Mouse (Mus musculus) ES-Bruce4 (cell line): Measurements from ENCODE around the gene Clp1. TPM values are rescaled to one million over a fixed set of nuclear protein-coding genes. Genes with fewer than 3 reads are reported as not detected.

Source experiments
- H3K27ac ChIP-seq: 2 replicates; pipeline ENCODE4 v1.5.1; 2012; ENCODE audit warnings: low read length, inconsistent platforms; ENCODE audit not compliant: insufficient read depth
- H3K27me3 ChIP-seq: 2 replicates; pipeline ENCODE4 v1.6.1; 2012; ENCODE audit warnings: mild to moderate bottlenecking, low read length, inconsistent platforms; ENCODE audit not compliant: control insufficient read depth, poor library complexity, insufficient read depth, severe bottlenecking
- H3K36me3 ChIP-seq: 2 replicates; pipeline ENCODE4 v1.6.1; 2012; ENCODE audit warnings: inconsistent platforms, mild to moderate bottlenecking, low read length, moderate library complexity; ENCODE audit not compliant: control insufficient read depth, poor library complexity, insufficient read depth, severe bottlenecking
- H3K4me1 ChIP-seq: one replicate; pipeline ENCODE4 v1.8.1; 2011; ENCODE audit warnings: low read length; ENCODE audit not compliant: control insufficient read depth, insufficient read depth
- H3K4me3 ChIP-seq: 2 replicates; pipeline ENCODE4 v1.5.1; 2011; ENCODE audit warnings: low read depth, mild to moderate bottlenecking, low read length
- H3K9ac ChIP-seq: 2 replicates; pipeline ENCODE4 v1.6.1; 2012; ENCODE audit warnings: low read depth, mild to moderate bottlenecking, inconsistent platforms; ENCODE audit not compliant: poor library complexity, severe bottlenecking
- H3K9me3 ChIP-seq: replicated peaks from 2 replicates; pipeline ENCODE4 v1.6.1; 2012; ENCODE audit warnings: mild to moderate bottlenecking, low read length, inconsistent platforms; ENCODE audit not compliant: control insufficient read depth, poor library complexity, insufficient read depth, severe bottlenecking
- CTCF ChIP-seq: IDR thresholded peaks from one replicate; pipeline ENCODE4 v1.8.1; 2011; ENCODE audit warnings: low read depth, low read length
- EP300 ChIP-seq: IDR thresholded peaks from 2 replicates; pipeline ENCODE4 v1.6.1; 2011; ENCODE audit warnings: low read depth, low read length; ENCODE audit not compliant: insufficient read depth
- POLR2A ChIP-seq: IDR thresholded peaks from one replicate; pipeline ENCODE4 v1.8.1; 2011; ENCODE audit warnings: low read length; ENCODE audit not compliant: insufficient read depth
- polyA plus RNA-seq: library from polyadenylated mRNA; stranded (reverse); fragments of >200 nt; gene quantifications from 2 replicates; pipeline ENCODE4 v1.2.4, GENCODE M21; 2011; ENCODE audit warnings: low read depth; ENCODE audit not compliant: missing spikeins, insufficient read depth, insufficient read length

The Clp1 gene
- polyA plus RNA-seq, 1 experiment: 34.9 TPM

- peak; percentile 24 for TF ChIP-seq POLR2A
- TF ChIP-seq CTCF: no peak
- peak; percentile 91 for TF ChIP-seq EP300
- no peaks in the 10 kb centered on the region for H3K4me1 ChIP-seq
- H3K4me3 ChIP-seq: peak overlapping the region; percentile 86
- peak overlapping the region; percentile 91 for H3K27ac ChIP-seq
- H3K36me3 ChIP-seq: peaks cover 4% of the 10 kb centered on the region
- peak overlapping the region; percentile 94 for H3K9ac ChIP-seq
- H3K27me3 ChIP-seq: no peaks in the 10 kb centered on the region
- H3K9me3 ChIP-seq: no peaks in the 10 kb centered on the region
Measured at GRCm38 (mm10) chr2:84742451-84743283, 15.5 kb upstream of the Clp1 start.

GRCm38 (mm10) chr2:84741841-84742450 is 14.8 kb upstream of the Clp1 start:
- peaks cover 4% of the 10 kb centered on the region for H3K36me3 ChIP-seq
- peak overlapping the region; percentile 86 for H3K4me3 ChIP-seq
- no peaks in the 10 kb centered on the region for H3K4me1 ChIP-seq
- peak overlapping the region; percentile 94 for H3K9ac ChIP-seq
- H3K27me3 ChIP-seq: no peaks in the 10 kb centered on the region
- H3K27ac ChIP-seq: peak overlapping the region; percentile 91
- no peaks in the 10 kb centered on the region for H3K9me3 ChIP-seq
- TF ChIP-seq EP300 (0 out of 2 replicates have a peak, but pooled peaks have one; percentile 27), POLR2A (no peak)

GRCm38 (mm10) chr2:84740608-84741333 is 13.6 kb upstream of the Clp1 start:
- H3K27me3 ChIP-seq: no peaks in the 10 kb centered on the region
- peak overlapping the region; percentile 64 for H3K4me3 ChIP-seq
- no peaks in the 10 kb centered on the region for H3K4me1 ChIP-seq
- H3K27ac ChIP-seq: peak overlapping the region; percentile 91
- TF ChIP-seq CTCF (no peak), POLR2A (no peak), EP300 (no peak)
- H3K36me3 ChIP-seq: peaks cover 4% of the 10 kb centered on the region
- H3K9ac ChIP-seq: peak overlapping the region; percentile 94
- no peaks in the 10 kb centered on the region for H3K9me3 ChIP-seq

GRCm38 (mm10) chr2:84738271-84738911 is 11.2 kb upstream of the Clp1 start:
- peak; percentile 48 for TF ChIP-seq CTCF
- no peak for TF ChIP-seq POLR2A
- 0 out of 2 replicates have a peak, but pooled peaks have one; percentile 54 for TF ChIP-seq EP300
- peaks cover 4% of the 10 kb centered on the region for H3K36me3 ChIP-seq
- H3K27me3 ChIP-seq: no peaks in the 10 kb centered on the region
- peak overlapping the region; percentile 8; the same call in 1 of the 2 replicates for H3K9ac ChIP-seq
- no peaks in the 10 kb centered on the region for H3K4me1 ChIP-seq
- no peaks in the 10 kb centered on the region for H3K9me3 ChIP-seq
- H3K27ac ChIP-seq: peak overlapping the region; percentile 91
- no peak overlapping the region for H3K4me3 ChIP-seq

GRCm38 (mm10) chr2:84737451-84737925 is 10.3 kb upstream of the Clp1 start:
- Histone ChIP-seq H3K27ac (no peak overlapping the region), H3K36me3 (peaks cover 4% of the 10 kb centered on the region), H3K4me3 (no peak overlapping the region), H3K4me1 (no peaks in the 10 kb centered on the region), H3K27me3 (no peaks in the 10 kb centered on the region), H3K9me3 (no peaks in the 10 kb centered on the region), H3K9ac (peak overlapping the region; percentile 8; the same call in 1 of the 2 replicates)
- peak; percentile 26 for TF ChIP-seq CTCF
- TF ChIP-seq EP300: no peak
